Mouse (Mus musculus) megakaryocyte progenitor cell, adult 5-6 weeks (primary cell): ENCODE measurements around the gene Rfx4. TPM values are rescaled to one million over a fixed set of nuclear protein-coding genes. Genes with fewer than 3 reads are reported as not detected.

Source experiments
- ATAC-seq: replicated peaks from 2 replicates; pipeline ENCODE4 v1.8.0; 2016; ENCODE audit warnings: mild to moderate bottlenecking, moderate TSS enrichment, inconsistent platforms; ENCODE audit not compliant: poor library complexity
- total RNA-seq, 2 experiments: library from RNA; stranded (forward) in 1 of 2; stranded (reverse) in 1 of 2; fragments of 157-497, 149-512 nt in 1 of 2; fragments of 200-1000 nt in 1 of 2; gene quantifications; 2 replicates each; pipeline versions ENCODE4 v1.2.3 to v1.2.4; 2015 to 2017

Gene Rfx4
- total RNA-seq, 2 experiments from 2014 or later: not detected

DNA sequence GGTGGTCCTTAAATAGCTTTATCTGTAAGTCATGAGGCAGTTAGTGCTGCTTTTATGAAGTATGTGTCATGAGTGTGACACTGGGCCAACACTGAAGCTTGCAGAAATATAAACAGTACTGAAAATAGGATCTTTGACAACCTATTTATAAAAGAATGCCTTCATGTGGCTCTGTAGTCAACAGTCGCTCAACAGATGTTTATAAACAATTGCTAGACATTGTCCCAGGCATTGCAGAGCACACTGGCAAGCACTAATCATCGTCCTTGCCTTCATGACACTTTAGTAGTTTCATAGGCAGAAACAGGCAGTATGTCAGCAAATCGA lies 193.8 kb downstream of the Rfx4 start:
- ATAC-seq: no peak

DNA sequence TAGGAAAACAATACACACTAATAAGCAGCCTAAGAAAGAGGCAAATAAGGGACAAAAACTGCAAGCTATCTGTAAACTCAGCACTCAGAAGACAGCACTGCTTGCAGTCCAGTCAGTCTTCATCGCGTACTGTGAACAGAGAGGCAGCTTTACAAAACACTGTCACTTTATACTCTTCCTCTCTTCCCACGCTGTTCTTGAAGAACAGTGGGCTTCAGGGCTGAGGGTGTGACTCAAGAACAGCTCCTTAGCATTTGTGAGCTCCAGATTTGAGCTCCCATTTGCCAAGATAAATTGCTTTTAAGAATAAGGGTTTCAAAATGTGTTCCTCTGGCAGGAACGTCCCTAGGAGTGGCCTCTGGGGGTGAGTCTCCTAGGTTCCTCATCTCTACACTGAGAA lies 194.5 kb downstream of the Rfx4 start:
- no peak for ATAC-seq

DNA sequence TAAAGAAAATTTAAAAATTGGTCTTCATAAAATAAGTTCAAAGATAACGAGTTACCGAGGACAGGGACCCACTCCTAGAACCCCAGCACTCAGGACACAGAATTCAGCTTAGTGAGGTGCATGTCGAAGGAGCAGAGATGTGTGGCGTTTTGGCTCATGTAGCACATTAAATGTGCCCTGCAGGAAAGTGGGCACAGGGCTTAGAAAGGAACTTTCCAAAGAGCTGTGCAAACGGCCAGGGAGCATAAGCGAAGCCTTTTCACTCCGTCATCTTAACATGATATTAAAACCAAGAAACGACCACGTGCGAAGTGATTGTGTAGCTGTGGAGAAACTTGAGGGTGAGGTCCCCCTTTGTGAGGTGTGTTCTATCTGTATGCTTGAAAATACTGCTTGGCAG lies 198.4 kb downstream of the Rfx4 start:
- ATAC-seq: no peak

Other genes with a start within 250 kb of the Rfx4 start
- gene Ckap4, start 222.0 kb upstream of the Rfx4 start, total RNA-seq (2015): 72.5 and 84.2 TPM in 2 replicates
- gene Ckap4, start 222.0 kb upstream of the Rfx4 start, total RNA-seq (2017): 63.4 and 70.0 TPM in 2 replicates
- gene Tcp11l2, start 179.4 kb upstream of the Rfx4 start, total RNA-seq (2015): 12.4 and 14.6 TPM in 2 replicates
- 7.0 and 10.1 TPM in 2 replicates for gene Tcp11l2, start 179.4 kb upstream of the Rfx4 start, total RNA-seq (2017)
- gene Polr3b, start 133.8 kb upstream of the Rfx4 start, total RNA-seq (2015): 23.9 and 29.3 TPM in 2 replicates
- 29.4 and 45.9 TPM in 2 replicates for gene Polr3b, start 133.8 kb upstream of the Rfx4 start, total RNA-seq (2017)
- gene Ric8b, start 161.6 kb downstream of the Rfx4 start, total RNA-seq (2015): 13.9 and 15.3 TPM in 2 replicates
- 13.3 and 15.1 TPM in 2 replicates for gene Ric8b, start 161.6 kb downstream of the Rfx4 start, total RNA-seq (2017)